Mouse (Mus musculus) heart, adult 2 months (tissue): ENCODE results near the gene Son.

Experiments used
- CTCF ChIP-seq: fragments of 200-600 bp; IDR thresholded peaks from 2 replicates; pipeline ENCODE4 v1.8.1; 2022; ENCODE audit warnings: antibody characterized with exemption, mild to moderate bottlenecking, moderate library complexity
- EP300 ChIP-seq: fragments of 200-500 bp; IDR thresholded peaks from 2 replicates; pipeline ENCODE4 v1.6.1; 2011; ENCODE audit warnings: low read depth, low read length, control low read depth; ENCODE audit not compliant: insufficient read depth
- POLR2A ChIP-seq: fragments of 200-500 bp; IDR thresholded peaks from 2 replicates; pipeline ENCODE4 v1.6.1; 2011; ENCODE audit warnings: mild to moderate bottlenecking, low read depth, low read length, control low read depth; ENCODE audit not compliant: insufficient read depth

GRCm38 (mm10) chr16:91652191-91652590, 4.9 kb downstream of the Son start:
- TF ChIP-seq POLR2A (no peak), EP300 (no peak), CTCF (no peak)
